Mouse (Mus musculus) cerebellum, adult 2 months (tissue): ENCODE measurements at regions not wholly inside any gene's neighbourhood (a gene's known extent, or its start where the extent isn't known, plus 50 kb on each side); places are given as distances from the start of the nearest gene placed in this dataset.

Source experiments
- CTCF ChIP-seq: fragments of 200-500 bp; IDR thresholded peaks from 2 replicates; pipeline ENCODE4 v1.5.1; 2011; ENCODE audit warnings: low read depth, mild to moderate bottlenecking, control low read depth, low read length, moderate library complexity, borderline replicate concordance; ENCODE audit not compliant: insufficient read depth
- POLR2A ChIP-seq: fragments of 200-500 bp; IDR thresholded peaks from 2 replicates; pipeline ENCODE4 v1.6.1; 2011; ENCODE audit warnings: low read length, control low read depth, borderline replicate concordance; ENCODE audit not compliant: insufficient read depth

DNA sequence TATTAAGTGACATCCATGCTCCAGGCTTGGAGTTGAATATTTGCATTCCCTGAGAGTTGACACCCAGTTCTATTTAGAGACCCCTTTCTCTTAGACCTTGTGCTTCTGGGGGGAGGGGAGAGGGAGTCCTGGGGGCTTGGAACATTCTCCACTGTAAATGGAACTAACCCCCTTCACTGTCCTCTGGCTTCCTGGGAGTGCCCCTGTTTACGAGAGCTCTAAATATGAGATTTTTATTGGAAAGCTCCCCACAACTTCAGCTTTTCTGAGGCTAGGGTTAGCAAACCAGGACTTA is 65.8 kb upstream of the Dhx40 start:
- TF ChIP-seq POLR2A: no peak
- TF ChIP-seq CTCF: no peak
